Comparison of ENCODE assay signal across 15 mouse cellular contexts in genomic region chr6:47329212-47329611, GRCm38 (mm10).
DNase-seq lines count a peak whose midpoint lies in the region; ATAC-seq and TF ChIP-seq lines count a peak whose summit lies in the region.
"Had no signal": no experiment of that assay in that cellular context is flagged by ENCODE, and none has a peak within 500 bp of the region (broad histone marks: within the 10 kb centered on the region; RNA-seq: fewer than 3 reads in every experiment).

No protein-coding gene starts in this region.

- DNase-seq in heart, postnatal 25 days (ENCODE audit: low spot score): no peak
- no peak for DNase-seq in liver, embryonic 14.5 days (ENCODE audit: low read depth in 3 of 3, low spot score in 3 of 3)
- peak; percentile 46 for DNase-seq in large intestine, adult 2 months (ENCODE audit: low read depth, low spot score)
- peak; percentile 85 for DNase-seq in yolk sac, embryonic 10.5 days (ENCODE audit: low spot score)
- no peak for DNase-seq in cerebellum, adult 8-10 months
- no peak for DNase-seq in cerebellum, postnatal 14 days
- DNase-seq: adrenal gland, adult 8-10 months; cerebellum, postnatal 10 days; heart, postnatal 4 days; midbrain, embryonic 14.5 days had no signal

- H3K4me3 ChIP-seq in heart, embryonic 12.5 days: no peak overlapping the region
- H3K4me3 ChIP-seq in liver, embryonic 14.5 days (ENCODE audit: insufficient read depth in 1 of 2, low read depth in 2 of 2, low read length in 2 of 2): no peak overlapping the region
- no peak overlapping the region for H3K4me3 ChIP-seq in liver, embryonic 12.5 days
- H3K4me3 ChIP-seq: limb, embryonic 10.5 days; lung, embryonic 15.5 days had no signal

- H3K4me1 ChIP-seq in heart, embryonic 12.5 days (replicated peaks): peaks cover 8% of the 10 kb centered on the region
- H3K4me1 ChIP-seq in liver, embryonic 14.5 days (replicated peaks; ENCODE audit: control insufficient read depth in 2 of 2, insufficient read depth in 2 of 2, low read length in 1 of 2): 0 out of 4 replicates have a peak, but pooled peaks cover 0 to under 1% of the 10 kb centered on the region in 2 experiments
- no peaks in the 10 kb centered on the region for H3K4me1 ChIP-seq in liver, embryonic 12.5 days
- H3K4me1 ChIP-seq: limb, embryonic 10.5 days; lung, embryonic 15.5 days had no signal

- no peak overlapping the region for H3K4me2 ChIP-seq in heart, embryonic 12.5 days
- H3K4me2 ChIP-seq in liver, embryonic 14.5 days (ENCODE audit: low read depth): no peak overlapping the region
- no peak overlapping the region for H3K4me2 ChIP-seq in liver, embryonic 12.5 days
- H3K4me2 ChIP-seq: lung, embryonic 15.5 days had no signal

- TF ChIP-seq EP300 in liver, embryonic 14.5 days (IDR thresholded peaks at IDR 0.05; ENCODE audit: low read depth): no peak

- no peak for TF ChIP-seq CTCF in liver, embryonic 14.5 days (IDR thresholded peaks at IDR 0.05; ENCODE audit: low read depth)

- H3K36me3 ChIP-seq in heart, embryonic 12.5 days: no peaks in the 10 kb centered on the region
- H3K36me3 ChIP-seq in liver, embryonic 14.5 days (replicated peaks; ENCODE audit: control insufficient read depth, insufficient read depth, low read depth): no peaks in the 10 kb centered on the region
- no peaks in the 10 kb centered on the region for H3K36me3 ChIP-seq in liver, embryonic 12.5 days
- H3K36me3 ChIP-seq: limb, embryonic 10.5 days; lung, embryonic 15.5 days had no signal

- no peaks in the 10 kb centered on the region for H3K27me3 ChIP-seq in heart, embryonic 12.5 days (replicated peaks)
- H3K27me3 ChIP-seq in liver, embryonic 14.5 days (ENCODE audit: control insufficient read depth, insufficient read depth, low read length): no peaks in the 10 kb centered on the region
- H3K27me3 ChIP-seq in liver, embryonic 12.5 days (replicated peaks): no peaks in the 10 kb centered on the region
- H3K27me3 ChIP-seq: lung, embryonic 15.5 days had no signal

- no peak overlapping the region for H3K9ac ChIP-seq in heart, embryonic 12.5 days
- no peak overlapping the region for H3K9ac ChIP-seq in liver, embryonic 14.5 days (replicated peaks)
- H3K9ac ChIP-seq in liver, embryonic 12.5 days: no peak overlapping the region
- H3K9ac ChIP-seq: lung, embryonic 15.5 days had no signal

- intact Hi-C loops in heart, postnatal 25 days (cut with DNase I): no loop called here

- 7% methylated on average over 4 of the region's 4 CpGs for WGBS in heart, embryonic 12.5 days
- 10% methylated on average over 4 of the region's 4 CpGs for WGBS in liver, embryonic 14.5 days (ENCODE audit: insufficient replicate concordance)
- 7% methylated on average over 4 of the region's 4 CpGs for WGBS in liver, embryonic 12.5 days (ENCODE audit: insufficient replicate concordance)
- WGBS in large intestine, adult 2 months: 8% methylated on average over 4 of the region's 4 CpGs

- no peaks in the 10 kb centered on the region for H3K9me3 ChIP-seq in heart, embryonic 12.5 days (replicated peaks)
- H3K9me3 ChIP-seq in liver, embryonic 14.5 days (ENCODE audit: control insufficient read depth, low read length): no peaks in the 10 kb centered on the region
- no peaks in the 10 kb centered on the region for H3K9me3 ChIP-seq in liver, embryonic 12.5 days (replicated peaks)
- H3K9me3 ChIP-seq: limb, embryonic 10.5 days; lung, embryonic 15.5 days had no signal

- H3K27ac ChIP-seq in heart, embryonic 12.5 days (ENCODE audit: poor library complexity, severe bottlenecking): no peak overlapping the region
- H3K27ac ChIP-seq in liver, embryonic 14.5 days: no peak overlapping the region
- no peak overlapping the region for H3K27ac ChIP-seq in liver, embryonic 12.5 days
- H3K27ac ChIP-seq: limb, embryonic 10.5 days; lung, embryonic 15.5 days had no signal

- peak; percentile 68 for ATAC-seq in heart, embryonic 12.5 days (ENCODE audit: insufficient number of reproducible peaks, low FRiP score)
- ATAC-seq in liver, embryonic 14.5 days (ENCODE audit: insufficient read depth): peak; percentile 33; the same call in 1 of the 2 replicates
- no peak for ATAC-seq in liver, embryonic 12.5 days
- ATAC-seq: forebrain, embryonic 14.5 days had no signal

Comparison
In these comparisons a context has a peak if more than half of its experiments do, and no peak if none do; other contexts are left out.
1. DNase-seq: peak in large intestine, adult 2 months (single experiment) and yolk sac, embryonic 10.5 days (single experiment); none in heart, postnatal 25 days (single experiment), liver, embryonic 14.5 days (0 of 3), cerebellum, adult 8-10 months (single experiment) and cerebellum, postnatal 14 days (0 of 2).